Mouse (Mus musculus): Measurements from ENCODE around the gene Gm49395.

Gm49395 gene

DNA sequence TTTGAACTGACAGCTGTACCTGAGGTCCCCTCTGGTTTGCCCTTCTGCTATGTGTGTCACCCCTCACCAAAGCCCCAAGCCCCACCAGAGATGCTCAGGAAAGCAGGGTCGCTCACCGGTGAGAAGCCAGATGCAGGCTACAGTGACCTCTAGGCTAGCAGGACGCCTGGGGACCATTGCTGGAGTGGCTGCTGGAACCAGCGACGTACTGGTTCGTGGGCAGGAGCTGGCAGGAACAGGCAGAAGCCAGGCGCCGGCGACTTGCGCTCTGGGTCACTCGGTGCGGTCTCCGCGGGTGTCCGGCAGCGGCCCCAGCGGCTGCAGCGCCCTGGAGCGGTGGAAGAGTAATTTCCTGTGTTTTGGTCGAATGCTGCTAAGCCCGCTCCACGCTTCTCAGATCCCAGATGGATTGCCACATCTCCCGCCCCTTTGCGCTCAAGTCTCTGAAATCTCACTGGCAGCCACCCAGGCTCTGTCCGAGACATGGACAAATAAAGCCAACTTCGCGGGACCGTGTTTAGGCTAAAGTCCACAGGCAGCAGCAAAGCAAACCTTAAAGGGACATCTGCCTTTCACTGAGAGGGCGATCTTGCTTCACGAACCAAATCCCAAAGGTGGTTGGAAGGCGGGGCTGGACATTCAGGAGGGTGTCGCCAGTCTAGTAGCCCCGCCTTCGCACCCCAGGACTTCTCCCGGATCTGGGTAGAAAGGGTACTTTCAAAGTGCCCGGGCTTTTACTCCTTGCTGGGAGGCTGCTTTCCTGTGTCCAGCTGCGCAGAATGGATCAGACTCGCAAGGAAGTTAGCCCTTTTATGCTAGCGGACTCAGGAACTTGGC is at the start of gene Gm49395, which contains the start of gene Itga1:
TSS of gene Gm49395 (minus strand) at position 567 of the 837 bp plus-strand sequence.
TSS of gene Itga1 (minus strand) at position 610 of the 837 bp plus-strand sequence.
- DNase-seq: peak; percentile 19 to 27

GRCm38 (mm10) chr13:115150602-115151001 is 48.9 kb upstream of the Gm49395 start:
- DNase-seq: no peak

- DNase-seq: no peak
Observed at GRCm38 (mm10) chr13:115149849-115150248, 48.1 kb upstream of the Gm49395 start.

DNA sequence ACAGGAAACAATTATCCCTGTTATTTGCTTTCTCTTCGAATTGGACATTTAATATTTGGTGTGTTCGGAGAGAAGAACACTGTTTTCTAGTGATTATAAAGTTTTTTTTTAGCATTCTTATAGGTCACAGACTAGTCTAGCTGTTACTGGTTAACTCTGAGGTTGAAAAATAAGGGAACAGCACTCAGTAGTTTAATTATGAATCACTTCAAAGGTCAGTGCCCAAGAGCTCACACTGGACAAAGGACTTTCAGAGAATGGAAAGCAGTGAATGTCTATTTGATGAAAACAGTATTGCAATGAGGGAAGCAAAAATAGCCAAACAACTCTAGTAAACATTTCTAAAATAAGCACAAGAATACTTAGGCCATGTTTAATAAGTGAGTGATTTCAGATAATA is 41.9 kb upstream of the Gm49395 start:
- DNase-seq: no peak

- DNase-seq: no peak
Observed at GRCm38 (mm10) chr13:115142066-115142465, 40.3 kb upstream of the Gm49395 start.

GRCm38 (mm10) chr13:115138513-115138912 is 36.8 kb upstream of the Gm49395 start:
- DNase-seq: no peak

- DNase-seq: no peak
Observed at GRCm38 (mm10) chr13:115136761-115137160, 35.0 kb upstream of the Gm49395 start.

DNA sequence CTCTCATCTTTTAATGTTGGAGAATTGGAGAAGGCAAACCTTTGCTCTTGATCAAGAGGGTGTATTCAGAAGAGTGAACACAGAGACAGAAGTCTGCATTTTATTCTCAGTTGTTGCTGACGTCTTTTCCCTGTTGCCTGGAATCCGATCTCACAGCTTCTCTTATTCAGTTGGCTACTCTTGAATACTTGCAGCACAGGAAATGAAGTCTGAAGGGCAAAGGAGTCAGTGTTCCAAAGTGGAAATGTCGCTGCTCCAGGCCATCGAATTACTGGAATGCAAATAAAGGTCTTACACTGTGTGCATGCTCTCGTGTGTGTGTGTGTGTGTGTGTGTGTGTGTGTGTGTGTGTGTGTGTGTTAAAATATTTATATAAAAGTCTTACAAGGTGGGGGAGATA is 30.7 kb upstream of the Gm49395 start:
- no peak for DNase-seq

DNA sequence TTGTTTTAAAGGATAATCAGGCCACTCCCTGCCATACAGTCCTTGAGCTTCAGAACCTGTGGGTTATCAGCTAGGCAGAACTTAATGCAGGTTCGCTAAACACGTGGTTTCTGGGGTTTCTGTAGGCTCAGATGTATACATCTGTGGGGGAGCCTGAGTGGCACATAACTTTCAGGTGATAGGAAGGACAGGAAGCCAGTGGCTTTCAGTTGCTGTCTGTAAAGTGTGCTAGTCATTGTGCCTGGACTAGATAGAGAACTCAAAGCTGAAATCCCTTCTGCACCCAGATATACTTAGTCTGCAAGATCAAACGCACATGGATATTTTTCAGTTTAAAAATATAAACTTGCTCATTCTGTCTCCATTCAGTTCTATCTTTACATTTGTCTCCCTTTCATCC is 29.7 kb upstream of the Gm49395 start:
- DNase-seq: no peak

GRCm38 (mm10) chr13:115130035-115130434 is 28.3 kb upstream of the Gm49395 start:
- DNase-seq: no peak

DNA sequence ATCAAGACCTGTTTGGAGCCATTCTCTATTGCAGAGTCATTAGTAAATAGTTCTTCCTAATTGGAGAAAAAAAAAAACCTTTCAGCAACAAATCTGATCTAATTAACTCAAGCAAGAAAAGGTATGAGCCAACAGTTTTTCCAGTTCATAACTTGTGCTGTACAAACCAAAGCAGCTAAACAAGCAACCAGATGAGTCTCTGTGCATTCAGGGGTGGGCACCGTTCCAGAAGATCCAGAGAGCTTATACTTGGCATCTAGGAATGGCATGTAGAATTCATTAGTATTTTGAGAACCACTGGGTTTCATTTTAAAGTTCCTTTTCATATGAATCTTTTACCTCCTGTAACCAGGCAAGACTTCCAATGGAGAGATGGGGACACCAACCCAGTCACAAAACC is 26.1 kb upstream of the Gm49395 start:
- DNase-seq: no peak

DNA sequence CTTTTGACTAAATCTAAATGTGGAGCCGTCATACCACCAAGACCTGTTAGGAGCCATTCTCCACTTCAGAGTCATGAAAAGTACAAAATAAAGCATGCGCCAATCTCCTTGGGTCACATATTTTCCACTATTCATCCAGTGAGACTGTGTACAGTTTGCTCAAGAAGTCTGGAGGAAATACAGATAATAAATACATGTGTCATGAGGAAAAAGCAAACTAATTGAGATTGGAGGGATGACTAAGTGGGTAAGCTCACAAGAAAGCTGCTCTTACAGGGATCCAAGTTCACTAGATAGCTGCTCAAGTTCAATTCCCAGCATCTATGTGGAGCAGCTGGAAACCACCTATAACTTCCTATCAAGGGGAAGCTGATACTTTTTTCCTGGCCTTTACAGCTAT is 24.8 kb upstream of the Gm49395 start:
- DNase-seq: no peak

GRCm38 (mm10) chr13:115125130-115125529 is 23.4 kb upstream of the Gm49395 start:
- DNase-seq: no peak

DNA sequence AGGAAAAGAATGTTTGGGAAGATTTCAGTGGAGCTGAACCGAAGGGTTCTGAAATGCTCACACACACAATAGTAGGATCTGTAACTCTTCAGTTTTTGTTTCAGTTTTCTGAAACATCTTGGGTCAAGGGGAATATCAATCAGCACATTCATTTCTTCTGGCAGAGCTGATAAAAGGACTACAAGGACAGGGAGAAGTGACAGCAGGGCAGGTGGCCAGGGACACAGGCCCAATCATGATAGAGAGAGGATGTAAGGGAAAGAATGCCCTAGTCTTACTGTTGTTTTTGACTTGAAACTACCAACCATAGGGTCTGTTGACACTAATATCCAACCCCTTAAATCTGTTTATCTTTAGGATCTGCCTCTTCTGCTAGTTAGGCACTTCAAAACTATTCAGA is 22.8 kb upstream of the Gm49395 start:
- no peak for DNase-seq

- DNase-seq: no peak
Observed at GRCm38 (mm10) chr13:115118756-115119155, 17.0 kb upstream of the Gm49395 start.

DNA sequence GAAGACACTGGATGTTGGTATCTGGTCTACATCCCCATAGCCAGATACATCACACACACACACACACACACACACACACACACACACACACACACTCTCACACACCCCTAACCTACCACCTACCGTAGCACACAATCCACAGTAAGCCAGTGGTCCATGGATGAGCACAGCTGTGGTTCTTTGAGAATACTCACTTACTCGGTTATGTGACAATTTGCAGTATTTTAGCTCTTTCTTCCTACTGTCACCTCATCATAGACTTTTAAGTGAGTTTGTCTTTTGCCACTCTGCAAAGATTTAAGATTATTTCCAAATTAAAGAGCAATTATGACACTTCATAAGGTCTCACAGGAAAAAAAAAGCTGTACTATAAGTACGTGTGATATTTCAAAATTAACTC is 16.5 kb upstream of the Gm49395 start:
- DNase-seq: no peak

DNA sequence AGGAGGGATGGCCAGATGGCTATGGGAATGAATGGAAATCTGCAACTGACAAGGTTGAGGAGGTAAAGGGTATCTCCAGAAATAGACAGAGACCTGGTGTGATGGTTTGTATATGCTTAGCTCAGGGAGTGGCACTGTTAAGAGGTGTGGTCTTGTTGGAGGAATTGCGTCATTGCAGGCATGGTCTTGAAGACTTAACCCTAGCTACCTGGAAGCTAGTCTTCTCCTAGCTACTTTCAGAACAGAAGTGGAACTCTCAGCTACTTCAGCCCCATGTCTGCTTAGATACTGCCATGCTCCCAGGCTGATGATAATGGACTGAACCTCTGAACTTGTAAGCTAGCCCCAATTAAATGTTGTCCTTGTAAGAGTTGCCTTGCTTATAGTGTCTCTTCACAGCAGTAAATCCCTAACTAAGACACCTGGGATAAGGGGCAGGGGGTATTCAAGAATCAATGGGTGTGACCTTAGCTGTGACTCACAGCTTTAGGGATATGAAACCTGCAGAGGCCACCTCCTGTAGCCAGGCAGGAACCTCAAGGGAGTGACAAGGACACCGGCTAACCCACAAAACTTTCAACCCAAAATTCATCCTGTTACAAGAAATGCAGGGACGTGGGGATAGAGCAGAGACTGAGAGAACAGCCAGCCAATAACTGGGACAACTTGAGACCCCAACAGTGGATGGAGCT is 15.4 kb upstream of the Gm49395 start:
- no peak for DNase-seq

DNA sequence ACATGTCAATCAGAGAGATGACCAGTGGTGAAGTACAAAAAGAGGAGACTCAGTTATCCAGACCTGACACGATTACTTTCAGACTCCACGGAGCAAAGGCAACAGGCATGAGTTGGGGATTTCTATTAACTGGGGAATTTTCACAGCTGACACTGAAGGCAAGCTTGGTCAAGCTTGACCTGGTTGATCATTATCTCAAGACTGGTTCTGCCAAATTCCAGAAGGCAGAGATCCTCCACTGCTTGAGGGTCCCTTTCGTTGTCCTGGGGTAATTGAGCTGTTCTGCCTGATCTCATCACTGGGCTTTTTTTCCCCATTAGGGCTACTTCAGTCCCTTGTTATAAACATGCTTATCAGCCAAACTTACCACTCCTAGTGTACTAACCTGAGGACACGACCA is 7.9 kb upstream of the Gm49395 start:
- no peak for DNase-seq

DNA sequence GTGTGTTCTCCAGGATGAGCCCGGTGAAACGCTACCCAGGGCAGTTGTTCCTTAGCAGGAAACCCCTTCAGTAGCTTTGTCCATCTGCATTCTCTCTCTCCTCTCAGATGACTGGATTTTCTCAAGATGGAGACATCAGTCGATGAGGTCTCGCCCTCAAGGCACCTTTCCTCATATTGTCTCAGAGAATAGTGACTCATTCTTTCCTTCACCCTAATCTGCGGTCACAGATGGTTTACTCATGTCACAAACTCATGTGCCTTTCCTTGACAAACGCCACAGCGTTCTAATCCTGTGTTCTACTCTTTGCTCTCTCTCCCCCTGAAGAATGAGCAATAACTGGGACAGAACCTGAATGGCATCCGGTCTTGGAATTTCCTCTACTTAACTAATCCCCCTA is 5.7 kb upstream of the Gm49395 start:
- DNase-seq: no peak

DNA sequence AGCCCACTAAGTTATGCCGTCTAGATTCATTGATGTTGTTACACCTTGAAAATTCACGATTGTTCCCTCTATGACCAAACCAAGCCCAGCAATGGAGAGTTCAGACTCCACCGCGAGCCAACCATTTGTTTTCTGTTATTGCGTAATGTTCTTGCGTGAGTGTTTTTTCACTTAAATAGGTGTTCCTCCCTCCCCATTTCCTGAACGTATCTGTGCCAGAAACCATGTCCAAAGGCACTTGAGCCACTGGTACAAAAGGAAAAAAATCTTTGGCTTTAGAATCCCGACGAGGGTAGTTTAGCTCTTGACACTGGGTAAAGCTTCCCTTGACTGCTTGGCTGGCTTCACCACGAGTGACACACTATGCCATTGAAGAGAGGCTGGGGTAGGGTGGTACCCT is 4.5 kb upstream of the Gm49395 start:
- DNase-seq: no peak

- no peak for DNase-seq
Observed at GRCm38 (mm10) chr13:115102754-115103153, 1.0 kb upstream of the Gm49395 start.

DNA sequence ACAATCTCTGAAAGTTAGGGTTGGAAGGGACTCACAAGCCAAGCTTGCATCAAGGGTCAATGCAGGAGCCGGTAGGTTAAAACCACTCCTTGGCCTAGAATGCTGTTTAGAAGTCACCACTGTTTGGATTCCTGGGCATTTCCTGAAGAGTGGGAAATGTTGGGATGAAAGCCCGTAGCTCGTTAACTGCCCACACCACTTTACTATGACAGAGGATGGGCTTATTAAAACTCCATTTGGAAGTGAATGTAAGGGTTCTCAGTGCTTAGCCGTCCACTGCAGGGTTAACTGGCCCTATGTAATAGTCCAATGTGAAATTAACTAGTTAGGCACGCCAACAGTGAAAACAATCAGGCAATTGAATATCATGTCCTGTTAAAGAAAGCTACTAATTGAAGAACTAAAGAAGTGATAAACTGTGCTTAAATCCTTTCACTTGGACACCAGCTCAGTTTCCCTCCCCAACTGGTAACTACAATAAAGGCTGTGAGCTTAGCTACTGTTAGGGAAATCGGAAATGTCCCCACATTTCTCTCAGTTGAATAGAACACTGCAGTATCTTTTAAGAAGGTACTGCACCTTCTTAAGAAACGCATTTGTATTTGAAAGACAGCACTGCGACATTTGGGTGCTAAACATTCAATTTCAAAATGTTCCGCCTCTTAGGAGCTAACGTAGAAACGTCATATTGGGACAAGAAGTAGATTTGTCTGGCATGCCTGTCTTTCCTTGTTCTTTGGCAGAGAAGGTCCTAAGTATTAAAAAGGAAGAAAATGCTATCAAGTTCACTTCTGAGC is 1.1 kb downstream of the Gm49395 start:
- DNase-seq: no peak

GRCm38 (mm10) chr13:115099381-115099780 is 2.3 kb downstream of the Gm49395 start:
- DNase-seq: no peak
